Mouse (Mus musculus): Measurements from ENCODE around the gene Kif1b.

DNA sequence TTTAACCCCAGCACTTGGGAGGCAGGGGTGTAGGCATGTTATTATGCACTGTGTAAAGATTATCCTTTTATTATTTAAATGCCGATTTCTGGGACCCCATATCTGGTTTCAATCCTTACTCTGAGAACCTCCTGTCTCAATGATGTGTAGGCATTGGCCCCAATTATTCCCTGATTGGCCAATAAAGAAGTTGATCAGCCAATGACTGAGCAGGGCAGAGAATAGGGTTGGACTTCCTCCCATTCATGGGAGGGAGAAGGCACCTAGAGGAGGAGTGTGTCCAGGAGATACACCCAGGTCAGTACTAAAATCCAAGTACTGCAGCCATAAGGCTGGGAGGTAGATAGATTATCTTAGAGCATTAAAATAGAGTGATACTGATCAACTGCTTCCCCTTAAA is 144.3 kb downstream of the Kif1b start:
- TF ChIP-seq CTCF (IDR thresholded peaks at IDR 0.05; ENCODE audit: extremely low read depth, insufficient read length, insufficient replicate concordance, low read depth, low read length) (no peak), POLR2A (IDR thresholded peaks at IDR 0.05; ENCODE audit: low read depth, low read length) (no peak)
